Mouse (Mus musculus): ENCODE results near the gene Tubb5.

Tubb5 gene

DNA sequence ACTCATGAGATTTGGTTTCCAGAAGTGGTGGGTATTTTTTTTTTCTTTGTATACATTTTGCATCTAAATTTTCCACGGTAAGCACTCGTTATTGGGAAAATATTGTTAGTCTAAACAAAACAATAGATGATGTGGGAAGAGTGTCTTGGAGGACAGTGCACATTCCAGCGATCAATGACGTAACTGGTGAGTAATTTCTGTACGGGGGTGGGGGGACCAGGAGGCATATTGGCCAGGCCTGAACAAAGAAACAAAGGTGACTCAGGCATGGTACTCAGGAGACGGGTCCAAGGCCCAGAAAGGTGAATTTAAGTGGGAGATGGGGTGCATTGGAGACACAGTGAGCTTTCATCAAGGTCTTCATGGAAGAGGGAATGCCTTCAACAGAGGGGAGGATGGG is 42.5 kb downstream of the Tubb5 start:
- no peak for DNase-seq (ENCODE audit: low read depth)

- no peak for DNase-seq (ENCODE audit: low read depth)
Observed at GRCm38 (mm10) chr17:35795099-35795498, 43.0 kb downstream of the Tubb5 start.

DNA sequence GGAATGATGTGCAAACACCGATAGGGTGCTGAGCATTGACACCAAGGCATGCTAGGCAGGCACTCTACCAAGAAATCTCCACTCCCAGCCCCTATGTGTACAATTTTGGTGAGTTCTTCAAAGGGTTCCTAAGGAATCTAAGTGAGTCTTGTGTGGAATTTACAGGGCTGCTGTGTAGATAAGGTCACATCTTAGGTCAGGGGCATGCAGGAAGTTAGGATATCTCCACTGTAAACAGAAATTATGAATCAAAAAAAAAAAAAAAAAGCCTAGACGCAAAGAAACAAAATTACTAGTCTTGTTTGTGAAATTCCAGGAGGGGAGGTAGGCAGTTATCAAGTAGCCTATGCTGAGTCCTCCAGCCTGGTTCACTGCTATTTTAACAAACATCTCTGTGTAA is 45.3 kb downstream of the Tubb5 start:
- no peak for DNase-seq (ENCODE audit: low read depth)

- DNase-seq (ENCODE audit: low read depth), result no peak
Observed at GRCm38 (mm10) chr17:35790933-35791332, 47.2 kb downstream of the Tubb5 start.

DNA sequence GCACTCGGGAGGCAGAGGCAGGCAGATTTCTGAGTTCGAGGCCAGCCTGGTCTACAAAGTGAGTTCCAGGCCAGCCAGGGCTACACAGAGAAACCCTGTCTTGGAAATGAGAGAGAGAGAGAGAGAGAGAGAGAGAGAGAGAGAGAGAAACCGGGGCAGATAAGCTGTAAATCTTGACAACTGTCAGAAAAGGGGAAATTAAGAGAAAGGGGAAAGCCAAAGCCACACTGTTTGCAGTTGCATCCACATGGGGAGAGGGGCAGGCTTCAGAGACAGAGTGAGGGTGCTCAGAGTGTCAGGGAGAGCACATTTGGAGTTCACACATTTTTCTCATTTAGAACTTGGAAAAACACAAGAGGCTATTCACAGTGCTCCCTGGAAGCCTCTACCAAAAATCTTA is 50.1 kb downstream of the Tubb5 start:
- no peak for DNase-seq (ENCODE audit: low read depth)

DNA sequence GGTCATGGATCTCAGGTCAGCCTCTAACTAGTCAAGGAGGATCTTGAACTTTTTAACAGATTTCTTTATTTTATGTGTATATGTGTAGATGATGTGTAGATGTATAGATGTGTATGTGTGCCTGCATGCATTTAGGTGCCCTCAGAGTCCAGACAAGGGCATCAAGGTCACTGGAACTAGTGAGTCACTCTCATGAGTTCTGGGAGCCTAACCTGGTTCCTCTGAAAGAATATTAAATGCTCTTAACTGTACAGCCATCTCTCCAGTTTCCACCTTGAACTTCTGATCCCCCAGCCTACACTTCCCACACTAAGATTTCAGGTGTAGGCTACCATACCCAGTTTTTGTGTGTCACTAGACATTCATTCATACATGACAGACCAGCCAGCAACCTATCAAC is 50.6 kb downstream of the Tubb5 start:
- no peak for DNase-seq (ENCODE audit: low read depth)

GRCm38 (mm10) chr17:35785140-35785539 is 53.0 kb downstream of the Tubb5 start:
- no peak for DNase-seq (ENCODE audit: low read depth)

- DNase-seq (ENCODE audit: low read depth), result no peak
Observed at GRCm38 (mm10) chr17:35783944-35784343, 54.2 kb downstream of the Tubb5 start.
